Mouse (Mus musculus): ENCODE measurements around the gene Ccdc73.

DNA sequence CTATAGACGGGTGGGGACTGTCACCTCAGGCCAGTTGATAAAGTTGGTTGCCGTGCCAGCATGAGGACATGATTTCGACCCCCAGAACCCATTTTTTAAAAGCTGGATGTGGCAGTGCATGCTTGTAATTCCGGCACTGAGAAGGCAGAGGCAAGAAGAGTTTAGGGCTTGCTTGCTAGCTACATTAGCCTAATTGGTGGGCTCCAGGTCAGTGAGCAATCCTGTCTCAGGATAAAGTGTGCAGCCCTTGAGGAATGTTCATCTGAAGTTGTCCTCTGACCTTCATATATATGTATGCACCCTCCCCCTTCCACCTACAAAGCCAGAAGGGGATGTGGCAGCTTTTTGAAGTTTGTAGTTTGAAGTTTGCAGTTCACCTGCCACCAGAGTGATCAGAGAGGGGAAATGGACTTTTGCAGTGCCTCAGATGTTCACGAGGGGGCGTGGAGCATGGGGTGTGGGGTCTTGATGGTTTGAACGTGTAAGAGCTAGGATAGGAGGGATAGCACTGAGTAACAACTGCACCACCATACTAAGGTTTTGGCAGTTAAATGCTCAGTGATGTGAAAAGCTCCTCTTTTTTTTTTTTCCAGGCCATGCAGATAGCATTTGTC, 170.5 kb downstream of the Ccdc73 start:
- TF ChIP-seq CTCF (IDR thresholded peaks at IDR 0.05; ENCODE audit: borderline replicate concordance, insufficient read depth, low read length) (no peak), POLR2A (IDR thresholded peaks at IDR 0.05; ENCODE audit: low read depth, low read length) (no peak)

Data from embryonic fibroblast, embryonic 13.5 days (primary cell).